Mouse (Mus musculus): ENCODE results near the gene Reck. TPM values are rescaled to one million over a fixed set of nuclear protein-coding genes. Genes with fewer than 3 reads are reported as not detected.

Reck gene
- total and polyA plus RNA-seq, 3 experiments: 0.12 to 0.60 TPM; not detected in 1

DNA sequence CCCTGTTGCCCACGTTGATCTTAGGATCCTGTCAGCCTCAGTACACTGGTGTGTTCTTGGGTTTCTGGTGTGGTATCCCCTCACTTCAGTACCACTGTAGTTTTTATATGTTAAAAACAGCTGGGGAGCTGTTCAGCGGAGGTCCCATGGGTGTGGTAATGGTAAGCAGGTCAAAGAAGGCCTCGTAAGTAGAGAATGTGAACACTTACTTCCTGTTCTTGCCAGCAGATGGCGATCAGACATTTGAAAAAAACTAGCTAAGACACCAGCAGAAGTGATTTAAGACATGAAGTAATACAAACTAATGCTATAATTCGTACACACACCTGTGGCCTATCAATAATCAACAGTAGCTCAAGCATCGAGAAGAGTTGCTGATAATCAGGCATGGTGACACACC is 31.1 kb downstream of the Reck start (continued):
- TF ChIP-seq ZC3H11A (IDR thresholded peaks at IDR 0.05; ENCODE audit: low read depth, low read length): peak; percentile 82
- no peak for TF ChIP-seq MEF2A (IDR thresholded peaks at IDR 0.05; ENCODE audit: extremely low read depth, insufficient replicate concordance, low read depth, low read length, poor library complexity, severe bottlenecking)

DNA sequence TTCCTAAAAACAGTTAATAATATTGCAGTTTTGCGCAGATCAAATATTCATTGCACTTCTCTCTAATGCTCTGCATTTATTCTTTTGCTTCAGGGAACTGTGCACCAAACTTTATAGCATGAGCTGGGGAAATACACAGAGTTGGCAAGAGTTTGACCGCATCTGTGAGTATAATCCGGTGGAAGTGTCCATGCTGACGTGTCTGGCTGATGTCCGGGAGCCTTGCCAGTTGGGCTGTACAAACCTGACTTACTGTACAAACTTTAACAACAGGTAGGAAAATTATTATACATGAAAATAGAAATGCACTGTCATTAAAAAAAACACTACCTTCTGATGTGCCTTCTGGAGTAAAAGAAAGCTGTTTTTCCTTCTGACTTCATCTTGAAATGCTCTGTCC is 42.9 kb downstream of the Reck start:
- Histone ChIP-seq H3K4me1 (ENCODE audit: control insufficient read depth in 1 of 2, insufficient read depth in 2 of 2, low read length in 2 of 2) (no peaks in the 10 kb centered on the region), H3K27me3 (ENCODE audit: control insufficient read depth in 1 of 2, insufficient read depth in 2 of 2, low read length in 2 of 2) (no peaks in the 10 kb centered on the region), H3K36me3 (ENCODE audit: control insufficient read depth in 1 of 2, insufficient read depth in 2 of 2, low read length in 2 of 2) (no peaks in the 10 kb centered on the region), H3K9me3 (replicated peaks; ENCODE audit: insufficient read depth, low read length) (no peaks in the 10 kb centered on the region), H3K79me2 (ENCODE audit: control insufficient read depth, insufficient read depth, low read length, poor library complexity) (no peaks in the 10 kb centered on the region), H3K9ac (ENCODE audit: control insufficient read depth, low read depth, low read length, poor library complexity, severe bottlenecking) (no peak overlapping the region), H3K27ac (ENCODE audit: control insufficient read depth, low read depth, low read length) (no peak overlapping the region), H3K4me3 (ENCODE audit: control insufficient read depth in 1 of 2, insufficient read depth in 1 of 2, low read depth in 2 of 2, low read length in 2 of 2) (no peak overlapping the region)
- TF ChIP-seq E2F4 (IDR thresholded peaks at IDR 0.05; ENCODE audit: borderline replicate concordance, low read depth, low read length) (no peak), CTCF (IDR thresholded peaks at IDR 0.05 in 2 of 3, conservative IDR thresholded peaks at IDR 0.05 in 1 of 3; ENCODE audit: control insufficient read depth in 1 of 3, insufficient read depth in 1 of 3, low read depth in 2 of 3, low read length in 3 of 3, poor library complexity in 1 of 3, severe bottlenecking in 1 of 3) (no peak), EP300 (IDR thresholded peaks at IDR 0.05; ENCODE audit: low read depth in 1 of 2, low read length in 2 of 2) (no peak), SIN3A (IDR thresholded peaks at IDR 0.05; ENCODE audit: low read length) (no peak), MAFK (IDR thresholded peaks at IDR 0.05; ENCODE audit: borderline replicate concordance, low read depth, low read length) (no peak), HCFC1 (IDR thresholded peaks at IDR 0.05; ENCODE audit: low read depth, low read length) (no peak), MXI1 (IDR thresholded peaks at IDR 0.05; ENCODE audit: low read depth, low read length) (no peak), MYC (IDR thresholded peaks at IDR 0.05; ENCODE audit: low read depth, low read length) (no peak), ZKSCAN1 (IDR thresholded peaks at IDR 0.05; ENCODE audit: low read depth, low read length) (no peak), RCOR1 (IDR thresholded peaks at IDR 0.05; ENCODE audit: low read depth, low read length) (no peak), TAL1 (IDR thresholded peaks at IDR 0.05; ENCODE audit: low read length) (no peak), NRF1 (IDR thresholded peaks at IDR 0.05; ENCODE audit: insufficient read depth, low read depth, low read length, poor library complexity, severe bottlenecking) (no peak), MYB (IDR thresholded peaks at IDR 0.05; ENCODE audit: low read depth, low read length) (no peak)
- DNase-seq (ENCODE audit: low read depth, low spot score): no peak

DNA sequence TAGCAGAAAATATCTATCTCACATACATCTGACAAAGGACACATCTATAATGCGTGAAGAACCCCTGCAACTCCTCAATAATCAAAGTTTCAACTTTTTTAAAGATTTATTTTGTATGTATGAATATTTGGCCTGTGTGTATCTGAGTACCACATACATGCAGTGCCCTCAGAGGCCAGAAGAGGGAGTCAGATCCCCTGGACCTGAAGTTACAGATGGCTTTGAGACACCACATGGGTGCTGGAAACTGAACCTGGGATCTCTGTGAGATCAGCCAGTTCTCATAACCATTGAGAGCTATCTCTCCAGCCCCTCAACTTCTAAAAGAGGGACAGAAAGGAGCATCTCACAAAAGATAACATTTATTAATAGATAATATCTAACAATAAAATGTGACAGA is 45.3 kb downstream of the Reck start:
- peak; percentile 47 for DNase-seq (ENCODE audit: low read depth, low spot score)
- Histone ChIP-seq H3K36me3 (ENCODE audit: control insufficient read depth in 1 of 2, insufficient read depth in 2 of 2, low read length in 2 of 2) (peaks cover 0 to 7% of the 10 kb centered on the region in 2 experiments; a peak in 1 of 4 replicates), H3K79me2 (ENCODE audit: control insufficient read depth, insufficient read depth, low read length, poor library complexity) (no peaks in the 10 kb centered on the region), H3K4me3 (ENCODE audit: control insufficient read depth in 1 of 2, insufficient read depth in 1 of 2, low read depth in 2 of 2, low read length in 2 of 2) (no peak overlapping the region), H3K4me1 (ENCODE audit: control insufficient read depth in 1 of 2, insufficient read depth in 2 of 2, low read length in 2 of 2) (peaks cover 0 to 10% of the 10 kb centered on the region in 2 experiments; a peak in 2 of 4 replicates), H3K9me3 (replicated peaks; ENCODE audit: insufficient read depth, low read length) (no peaks in the 10 kb centered on the region), H3K27ac (ENCODE audit: control insufficient read depth, low read depth, low read length) (no peak overlapping the region), H3K27me3 (ENCODE audit: control insufficient read depth in 1 of 2, insufficient read depth in 2 of 2, low read length in 2 of 2) (no peaks in the 10 kb centered on the region), H3K9ac (ENCODE audit: control insufficient read depth, low read depth, low read length, poor library complexity, severe bottlenecking) (no peak overlapping the region)
- TF ChIP-seq USF1 (IDR thresholded peaks at IDR 0.05; ENCODE audit: low read depth, low read length) (no peak), RCOR1 (IDR thresholded peaks at IDR 0.05; ENCODE audit: low read depth, low read length) (no peak), GABPA (IDR thresholded peaks at IDR 0.05; ENCODE audit: low read depth, low read length) (no peak), CTCF (IDR thresholded peaks at IDR 0.05 in 2 of 3, conservative IDR thresholded peaks at IDR 0.05 in 1 of 3; ENCODE audit: control insufficient read depth in 1 of 3, insufficient read depth in 1 of 3, low read depth in 2 of 3, low read length in 3 of 3, poor library complexity in 1 of 3, severe bottlenecking in 1 of 3) (peak; percentile 34 to 50 (median 41); a peak in 5 of 6 replicates), EP300 (IDR thresholded peaks at IDR 0.05; ENCODE audit: low read depth in 1 of 2, low read length in 2 of 2) (no peak), BHLHE40 (IDR thresholded peaks at IDR 0.05; ENCODE audit: borderline replicate concordance, low read depth, low read length) (no peak), E2F4 (IDR thresholded peaks at IDR 0.05; ENCODE audit: borderline replicate concordance, low read depth, low read length) (no peak), KAT2A (conservative IDR thresholded peaks at IDR 0.05; ENCODE audit: low read depth, low read length) (no peak), MAZ (IDR thresholded peaks at IDR 0.05; ENCODE audit: low read depth, low read length) (no peak), UBTF (IDR thresholded peaks at IDR 0.05; ENCODE audit: borderline replicate concordance, insufficient read depth, low read depth, low read length) (no peak), GATA1 (IDR thresholded peaks at IDR 0.05; ENCODE audit: low read depth, low read length) (no peak), POLR2A (IDR thresholded peaks at IDR 0.05; ENCODE audit: control insufficient read depth in 1 of 2, insufficient read depth in 1 of 2, low read depth in 1 of 2, low read length in 2 of 2, poor library complexity in 1 of 2) (no peak), USF2 (IDR thresholded peaks at IDR 0.05; ENCODE audit: borderline replicate concordance in 1 of 2, insufficient read depth in 1 of 2, low read depth in 1 of 2, low read length in 2 of 2) (no peak), RAD21 (IDR thresholded peaks at IDR 0.05; ENCODE audit: low read depth, low read length) (peak; percentile 48), ELF1 (IDR thresholded peaks at IDR 0.05; ENCODE audit: low read depth, low read length) (no peak), SMC3 (IDR thresholded peaks at IDR 0.05; ENCODE audit: low read depth, low read length) (peak; percentile 62)

Data from MEL (cell line).